Mouse (Mus musculus) v-Abl transformed pro-B cells (cell line): ENCODE results near the gene Csad.

Experiments
- in situ Hi-C, 2 experiments: fragments of 400-800 bp; cut with MboI; formaldehyde crosslinking; loops; one replicate each; pipeline ENCODE4 v1.15.1; 2025; ENCODE audit not compliant: unreplicated experiment in 2 of 2

Csad gene

GRCm38 (mm10) chr15:102204674-102205505, at the start of gene Csad:
Csad (minus strand) TSS chr15:102204724.
- in situ Hi-C loops, result no loop called here

GRCm38 (mm10) chr15:102250521-102250920, 46.0 kb upstream of the Csad start:
- in situ Hi-C loops, result no loop called here

- in situ Hi-C loops, result loop anchor here in 1 of 2 experiments (5.0 kb wide), 1 partner anchor 32 kb away; no protein-coding TSS in a partner anchor
Observed at GRCm38 (mm10) chr15:102249967-102250366, 45.4 kb upstream of the Csad start.

GRCm38 (mm10) chr15:102249251-102249691, 44.7 kb upstream of the Csad start:
- in situ Hi-C loops, result loop anchor here in 1 of 2 experiments (5.0 kb wide), 1 partner anchor 33 kb away; no protein-coding TSS in a partner anchor

GRCm38 (mm10) chr15:102248812-102249191, 44.3 kb upstream of the Csad start:
- in situ Hi-C loops, result loop anchor here in 1 of 2 experiments (5.0 kb wide), 1 partner anchor 33 kb away; no protein-coding TSS in a partner anchor

- in situ Hi-C loops, result loop anchor here in 1 of 2 experiments (5.0 kb wide), 1 partner anchor 34 kb away; no protein-coding TSS in a partner anchor
Observed at GRCm38 (mm10) chr15:102248131-102248811, 43.7 kb upstream of the Csad start.

GRCm38 (mm10) chr15:102247252-102248130, 43.0 kb upstream of the Csad start:
- in situ Hi-C loops, result loop anchor here in 1 of 2 experiments (5.0 kb wide), 1 partner anchor 35 kb away; no protein-coding TSS in a partner anchor

- in situ Hi-C loops, result loop anchor here in 1 of 2 experiments (5.0 kb wide), 1 partner anchor 35 kb away; no protein-coding TSS in a partner anchor
Observed at GRCm38 (mm10) chr15:102246866-102247251, 42.3 kb upstream of the Csad start.

GRCm38 (mm10) chr15:102245891-102246741, 41.6 kb upstream of the Csad start:
- in situ Hi-C loops, result loop anchor here in 1 of 2 experiments (5.0 kb wide), 1 partner anchor 36 kb away; no protein-coding TSS in a partner anchor

- in situ Hi-C loops, result loop anchor here in 1 of 2 experiments (5.0 kb wide), 1 partner anchor 37 kb away; no protein-coding TSS in a partner anchor
Observed at GRCm38 (mm10) chr15:102245461-102245881, 40.9 kb upstream of the Csad start.

- in situ Hi-C loops, result loop anchor here in 1 of 2 experiments (5.0 kb wide), 1 partner anchor 38 kb away; no protein-coding TSS in a partner anchor
Observed at GRCm38 (mm10) chr15:102244306-102245191, 40.0 kb upstream of the Csad start.

GRCm38 (mm10) chr15:102243229-102244190, 39.0 kb upstream of the Csad start:
- in situ Hi-C loops, result no loop called here

GRCm38 (mm10) chr15:102242404-102243228, 38.1 kb upstream of the Csad start:
- in situ Hi-C loops, result no loop called here

- in situ Hi-C loops, result no loop called here
Observed at GRCm38 (mm10) chr15:102240607-102241006, 36.1 kb upstream of the Csad start.

GRCm38 (mm10) chr15:102239851-102240250, 35.3 kb upstream of the Csad start:
- in situ Hi-C loops, result loop anchor here (5.0 to 10.0 kb wide), 4 partner anchors 32 to 205 kb away; partner anchors contain the start of genes Amhr2 (in 1 of the 2) and Gm9918 (in 1 of the 2)

GRCm38 (mm10) chr15:102239260-102239590, 34.7 kb upstream of the Csad start:
- in situ Hi-C loops, result loop anchor here (5.0 to 10.0 kb wide), 4 partner anchors 33 to 206 kb away; partner anchors contain the start of genes Amhr2 (in 1 of the 2) and Gm9918 (in 1 of the 2)
